Mouse (Mus musculus) cerebellum, postnatal 25 days (tissue): ENCODE results near the gene Gspt1.
"Not testable (repeated sequence)": the region's sequence is repeated elsewhere in the genome, so short reads cannot be mapped to it uniquely, and the experiment has no call there.

Source experiments
- DNase-seq, 2 experiments: peaks; one replicate each; pipeline ENCODE4 v3.0.0; 2021; ENCODE audit warnings: mixed read lengths in 2 of 2

Gspt1 gene

GRCm38 (mm10) chr16:11253898-11254722 is at the start of gene Gspt1:
Gene Gspt1 (minus strand): TSS chr16:11254325.
- peak; percentile 98 to 99 for DNase-seq

GRCm38 (mm10) chr16:11303741-11304140 is 49.6 kb upstream of the Gspt1 start:
- DNase-seq = no peak

GRCm38 (mm10) chr16:11297700-11298099 is 43.6 kb upstream of the Gspt1 start:
- DNase-seq = peak in 1 of 2 experiments; percentile 9

GRCm38 (mm10) chr16:11295583-11295982 is 41.5 kb upstream of the Gspt1 start:
- not testable (repeated sequence) for DNase-seq

- not testable (repeated sequence) for DNase-seq
Observed at GRCm38 (mm10) chr16:11288873-11289272, 34.7 kb upstream of the Gspt1 start.

GRCm38 (mm10) chr16:11285949-11286348 is 31.8 kb upstream of the Gspt1 start:
- no peak for DNase-seq

GRCm38 (mm10) chr16:11284881-11285280 is 30.8 kb upstream of the Gspt1 start:
- no peak for DNase-seq

GRCm38 (mm10) chr16:11282655-11283232 is 28.6 kb upstream of the Gspt1 start:
- no peak for DNase-seq

- DNase-seq = no peak
Observed at GRCm38 (mm10) chr16:11278778-11279177, 24.7 kb upstream of the Gspt1 start.

GRCm38 (mm10) chr16:11276888-11277287 is 22.8 kb upstream of the Gspt1 start:
- no peak for DNase-seq

- no peak for DNase-seq
Observed at GRCm38 (mm10) chr16:11271073-11271472, 16.9 kb upstream of the Gspt1 start.

- no peak for DNase-seq
Observed at GRCm38 (mm10) chr16:11270642-11271041, 16.5 kb upstream of the Gspt1 start.

GRCm38 (mm10) chr16:11269808-11270207 is 15.7 kb upstream of the Gspt1 start:
- DNase-seq = no peak

GRCm38 (mm10) chr16:11266556-11266955 is 12.4 kb upstream of the Gspt1 start:
- DNase-seq = no peak

GRCm38 (mm10) chr16:11263266-11263665 is 9.1 kb upstream of the Gspt1 start:
- no peak for DNase-seq

- DNase-seq = no peak
Observed at GRCm38 (mm10) chr16:11254723-11255164, 619 bp upstream of the Gspt1 start.

- DNase-seq = no peak
Observed at GRCm38 (mm10) chr16:11253065-11253831, 877 bp downstream of the Gspt1 start.

- no peak for DNase-seq
Observed at GRCm38 (mm10) chr16:11247791-11248190, 6.3 kb downstream of the Gspt1 start.

GRCm38 (mm10) chr16:11245767-11246166 is 8.4 kb downstream of the Gspt1 start:
- DNase-seq = no peak

- DNase-seq = no peak
Observed at GRCm38 (mm10) chr16:11242401-11242800, 11.7 kb downstream of the Gspt1 start.

- DNase-seq = no peak
Observed at GRCm38 (mm10) chr16:11217801-11218200, 36.3 kb downstream of the Gspt1 start.

GRCm38 (mm10) chr16:11203600-11204390 is 50.3 kb downstream of the Gspt1 start:
- DNase-seq = no peak
